Mouse (Mus musculus): Measurements from ENCODE around the gene Ptma. TPM values are rescaled to one million over a fixed set of nuclear protein-coding genes. Genes with fewer than 3 reads are reported as not detected.

Gene Ptma
- polyA plus RNA-seq, 1 experiment = 593 TPM

DNA sequence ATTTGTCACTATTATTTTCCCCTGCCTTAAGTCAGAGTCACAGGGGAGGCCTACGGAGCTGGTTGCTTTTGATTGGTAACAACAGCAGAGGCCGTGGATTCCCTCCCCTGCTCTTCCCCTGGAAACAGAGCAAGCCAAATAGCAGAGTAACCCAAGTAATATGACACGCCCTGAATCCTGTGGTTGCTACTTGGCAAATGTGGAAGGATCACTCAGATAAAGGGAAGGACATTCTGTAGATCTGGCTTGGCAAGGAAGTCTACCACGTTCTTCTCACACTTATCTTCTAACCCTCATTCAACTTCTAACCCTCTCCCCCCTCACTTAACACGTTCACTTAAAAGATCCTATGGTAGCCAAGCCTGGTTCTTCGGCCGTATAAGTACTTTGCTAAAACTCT lies 31.3 kb downstream of the Ptma start:
- H3K27me3 ChIP-seq (ENCODE audit: control insufficient read depth, insufficient read depth, insufficient read length) = no peaks in the 10 kb centered on the region
- peak overlapping the region; percentile 63 for H3K4me2 ChIP-seq (ENCODE audit: low read depth)
- H3K4me3 ChIP-seq = no peak overlapping the region
- no peak overlapping the region for H3ac ChIP-seq (ENCODE audit: control insufficient read depth, insufficient read length)
- no peak for TF ChIP-seq TCF3 (IDR thresholded peaks at IDR 0.05; ENCODE audit: insufficient read length, low read depth)
- TF ChIP-seq POLR2A (IDR thresholded peaks at IDR 0.05; ENCODE audit: insufficient read length, low read depth) = no peak
- TF ChIP-seq REST (IDR thresholded peaks at IDR 0.05; ENCODE audit: insufficient read depth, insufficient read length) = no peak
- TF ChIP-seq POLR2AphosphoS2 (IDR thresholded peaks at IDR 0.05; ENCODE audit: insufficient read length, low read depth) = no peak
- no peak for TF ChIP-seq CEBPB (IDR thresholded peaks at IDR 0.05; ENCODE audit: insufficient read depth, poor library complexity, severe bottlenecking)
- TF ChIP-seq USF1 (IDR thresholded peaks at IDR 0.05; ENCODE audit: low read depth) = no peak
- no peak for TF ChIP-seq SRF (IDR thresholded peaks at IDR 0.05; ENCODE audit: control insufficient read depth, insufficient read length, low read depth)
- TF ChIP-seq MYOG (IDR thresholded peaks at IDR 0.05; ENCODE audit: control insufficient read depth in 1 of 3, insufficient read depth in 1 of 3, insufficient read length in 2 of 3, low read depth in 2 of 3) = no peak
- no peak for TF ChIP-seq E2F4 (IDR thresholded peaks at IDR 0.05; ENCODE audit: insufficient read depth)
- no peak for TF ChIP-seq MAX (IDR thresholded peaks at IDR 0.05; ENCODE audit: low read depth)
- H3K79me2 ChIP-seq (ENCODE audit: control insufficient read depth, insufficient read depth) = no peaks in the 10 kb centered on the region
- no peaks in the 10 kb centered on the region for H3K36me3 ChIP-seq (ENCODE audit: control insufficient read depth, insufficient read depth)

DNA sequence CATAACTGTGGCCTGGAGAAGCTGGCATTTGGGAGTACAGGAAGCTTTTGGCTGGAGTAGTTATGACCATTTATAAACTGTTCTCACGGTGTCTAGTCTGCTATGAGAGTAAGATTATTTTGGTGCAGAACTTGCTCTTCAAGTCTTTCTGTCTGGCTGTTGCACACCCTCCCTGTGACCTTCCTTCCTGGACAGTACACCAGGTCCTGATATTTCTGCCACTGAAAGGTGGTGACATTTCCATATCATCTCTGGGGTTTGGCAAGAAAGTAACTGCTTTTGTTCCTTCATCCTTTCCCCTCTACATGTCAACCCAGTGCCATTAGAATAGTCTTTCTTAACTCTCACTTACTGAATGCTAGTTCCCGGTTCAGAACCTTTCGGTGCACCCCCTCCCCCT lies 32.7 kb downstream of the Ptma start:
- H3ac ChIP-seq (ENCODE audit: control insufficient read depth, insufficient read length) = no peak overlapping the region
- H3K4me2 ChIP-seq (ENCODE audit: low read depth) = no peak overlapping the region
- no peaks in the 10 kb centered on the region for H3K27me3 ChIP-seq (ENCODE audit: control insufficient read depth, insufficient read depth, insufficient read length)
- TF ChIP-seq POLR2A (IDR thresholded peaks at IDR 0.05; ENCODE audit: insufficient read length, low read depth) = no peak
- TF ChIP-seq E2F4 (IDR thresholded peaks at IDR 0.05; ENCODE audit: insufficient read depth) = no peak
- no peak for TF ChIP-seq MYOG (IDR thresholded peaks at IDR 0.05; ENCODE audit: control insufficient read depth in 1 of 3, insufficient read depth in 1 of 3, insufficient read length in 2 of 3, low read depth in 2 of 3)
- no peak for TF ChIP-seq SRF (IDR thresholded peaks at IDR 0.05; ENCODE audit: control insufficient read depth, insufficient read length, low read depth)
- TF ChIP-seq REST (IDR thresholded peaks at IDR 0.05; ENCODE audit: insufficient read depth, insufficient read length) = no peak
- no peak for TF ChIP-seq TCF3 (IDR thresholded peaks at IDR 0.05; ENCODE audit: insufficient read length, low read depth)
- TF ChIP-seq MAX (IDR thresholded peaks at IDR 0.05; ENCODE audit: low read depth) = no peak
- no peak for TF ChIP-seq POLR2AphosphoS2 (IDR thresholded peaks at IDR 0.05; ENCODE audit: insufficient read length, low read depth)
- no peak for TF ChIP-seq MYOD1 (IDR thresholded peaks at IDR 0.05; ENCODE audit: control insufficient read depth in 1 of 3, insufficient read length in 2 of 3, low read depth in 2 of 3)
- no peak for TF ChIP-seq USF1 (IDR thresholded peaks at IDR 0.05; ENCODE audit: low read depth)
- TF ChIP-seq CEBPB (IDR thresholded peaks at IDR 0.05; ENCODE audit: insufficient read depth, poor library complexity, severe bottlenecking) = no peak
- no peak for TF ChIP-seq TCF12 (IDR thresholded peaks at IDR 0.05; ENCODE audit: insufficient read depth, poor library complexity, severe bottlenecking)
- H3K36me3 ChIP-seq (ENCODE audit: control insufficient read depth, insufficient read depth) = no peaks in the 10 kb centered on the region
- H3K4me3 ChIP-seq = no peak overlapping the region
- no peaks in the 10 kb centered on the region for H3K79me2 ChIP-seq (ENCODE audit: control insufficient read depth, insufficient read depth)

DNA sequence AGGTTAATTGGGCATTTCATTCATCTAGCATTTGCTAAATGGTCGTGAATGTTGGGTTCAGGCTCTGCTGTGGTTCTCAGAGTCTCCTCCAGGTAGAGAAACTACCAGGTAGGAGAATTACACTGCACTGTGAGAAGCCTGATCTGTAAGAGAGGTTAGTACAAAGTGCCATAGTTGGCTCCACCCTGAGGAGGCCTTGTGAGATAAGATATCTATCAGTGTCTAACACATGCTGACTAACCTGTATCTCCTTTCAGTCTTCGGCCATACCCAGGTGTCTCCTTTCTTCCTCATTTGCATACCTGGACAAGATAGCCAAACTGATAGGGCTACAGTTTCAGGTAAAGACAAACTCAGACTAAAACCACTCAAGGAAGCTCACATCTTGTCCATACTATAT lies 36.1 kb downstream of the Ptma start:
- Histone ChIP-seq H3K79me2 (ENCODE audit: control insufficient read depth, insufficient read depth) (no peaks in the 10 kb centered on the region), H3K4me2 (ENCODE audit: low read depth) (no peak overlapping the region), H3ac (ENCODE audit: control insufficient read depth, insufficient read length) (no peak overlapping the region), H3K36me3 (ENCODE audit: control insufficient read depth, insufficient read depth) (peaks cover 11% of the 10 kb centered on the region), H3K27me3 (ENCODE audit: control insufficient read depth, insufficient read depth, insufficient read length) (no peaks in the 10 kb centered on the region), H3K4me3 (no peak overlapping the region)
- no peak for TF ChIP-seq MAX (IDR thresholded peaks at IDR 0.05; ENCODE audit: low read depth)
- TF ChIP-seq MYOG (IDR thresholded peaks at IDR 0.05; ENCODE audit: control insufficient read depth in 1 of 3, insufficient read depth in 1 of 3, insufficient read length in 2 of 3, low read depth in 2 of 3) = no peak
- no peak for TF ChIP-seq CEBPB (IDR thresholded peaks at IDR 0.05; ENCODE audit: insufficient read depth, poor library complexity, severe bottlenecking)
- TF ChIP-seq TCF3 (IDR thresholded peaks at IDR 0.05; ENCODE audit: insufficient read length, low read depth) = no peak
- TF ChIP-seq USF1 (IDR thresholded peaks at IDR 0.05; ENCODE audit: low read depth) = no peak
- TF ChIP-seq MYOD1 (IDR thresholded peaks at IDR 0.05; ENCODE audit: control insufficient read depth in 1 of 3, insufficient read length in 2 of 3, low read depth in 2 of 3) = no peak
- no peak for TF ChIP-seq SRF (IDR thresholded peaks at IDR 0.05; ENCODE audit: control insufficient read depth, insufficient read length, low read depth)
- no peak for TF ChIP-seq POLR2AphosphoS2 (IDR thresholded peaks at IDR 0.05; ENCODE audit: insufficient read length, low read depth)
- TF ChIP-seq POLR2A (IDR thresholded peaks at IDR 0.05; ENCODE audit: insufficient read length, low read depth) = no peak
- no peak for TF ChIP-seq REST (IDR thresholded peaks at IDR 0.05; ENCODE audit: insufficient read depth, insufficient read length)
- no peak for TF ChIP-seq TCF12 (IDR thresholded peaks at IDR 0.05; ENCODE audit: insufficient read depth, poor library complexity, severe bottlenecking)

DNA sequence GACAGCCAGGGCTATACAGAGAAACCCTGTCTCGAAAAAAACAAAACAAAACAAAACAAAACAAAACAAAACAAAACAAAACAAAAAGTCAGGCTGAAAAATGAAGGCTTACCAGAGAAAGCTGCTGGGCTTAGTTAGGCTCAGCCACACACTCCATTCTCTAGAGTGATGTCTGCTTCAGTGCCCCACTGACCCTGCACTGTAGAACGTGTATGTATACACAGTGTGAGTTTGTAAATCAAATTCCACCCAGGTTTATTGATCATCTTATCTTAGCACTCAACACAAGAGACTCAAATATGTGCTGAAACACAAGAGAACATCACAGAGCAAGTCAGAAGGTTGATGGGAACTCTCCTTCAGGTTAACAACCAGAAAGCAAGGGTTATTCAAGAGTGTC lies 41.9 kb downstream of the Ptma start:
- no peak overlapping the region for H3ac ChIP-seq (ENCODE audit: control insufficient read depth, insufficient read length)
- H3K36me3 ChIP-seq (ENCODE audit: control insufficient read depth, insufficient read depth) = peaks cover 11% of the 10 kb centered on the region
- no peak overlapping the region for H3K4me2 ChIP-seq (ENCODE audit: low read depth)
- no peaks in the 10 kb centered on the region for H3K79me2 ChIP-seq (ENCODE audit: control insufficient read depth, insufficient read depth)
- no peak overlapping the region for H3K4me3 ChIP-seq
- no peak for TF ChIP-seq CEBPB (IDR thresholded peaks at IDR 0.05; ENCODE audit: insufficient read depth, poor library complexity, severe bottlenecking)
- TF ChIP-seq REST (IDR thresholded peaks at IDR 0.05; ENCODE audit: insufficient read depth, insufficient read length) = no peak
- TF ChIP-seq POLR2A (IDR thresholded peaks at IDR 0.05; ENCODE audit: insufficient read length, low read depth) = no peak
- no peak for TF ChIP-seq USF1 (IDR thresholded peaks at IDR 0.05; ENCODE audit: low read depth)
- no peak for TF ChIP-seq MYOG (IDR thresholded peaks at IDR 0.05; ENCODE audit: control insufficient read depth in 1 of 3, insufficient read depth in 1 of 3, insufficient read length in 2 of 3, low read depth in 2 of 3)
- TF ChIP-seq MAX (IDR thresholded peaks at IDR 0.05; ENCODE audit: low read depth) = no peak
- TF ChIP-seq SRF (IDR thresholded peaks at IDR 0.05; ENCODE audit: control insufficient read depth, insufficient read length, low read depth) = no peak
- H3K27me3 ChIP-seq (ENCODE audit: control insufficient read depth, insufficient read depth, insufficient read length) = no peaks in the 10 kb centered on the region
